Mouse (Mus musculus) embryo, embryonic 10 days (tissue): ENCODE data around the gene Ube2l6.
A peak's percentile ranks its signal among the peaks of the same experiment; 100 is the strongest.

Experiments
- DNase-seq: peaks from one replicate; pipeline ENCODE4 v3.0.0-alpha.2; 2015; ENCODE audit warnings: low spot score

Ube2l6 gene

DNA sequence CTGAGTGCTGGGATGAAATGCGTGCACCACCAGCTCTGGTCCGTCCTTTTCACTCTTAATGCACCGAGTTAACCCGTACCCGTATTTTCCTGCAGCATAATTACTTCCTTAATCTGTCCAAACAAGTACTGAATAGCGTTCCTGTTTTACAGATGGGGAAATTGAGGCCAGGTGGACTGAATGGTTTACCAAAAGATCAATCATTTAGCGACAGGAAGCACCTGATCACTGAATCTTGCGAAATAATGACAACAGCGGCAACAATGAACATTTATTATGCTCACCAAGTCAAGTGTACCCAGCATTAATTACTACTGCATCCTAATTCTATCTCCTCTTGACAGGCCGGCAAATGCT is 39.9 kb downstream of the Ube2l6 start, which contains the start of gene Slc43a1:
Slc43a1 (plus strand) TSS at position 258 of the 357 bp plus-strand sequence.
- DNase-seq: no peak

DNA sequence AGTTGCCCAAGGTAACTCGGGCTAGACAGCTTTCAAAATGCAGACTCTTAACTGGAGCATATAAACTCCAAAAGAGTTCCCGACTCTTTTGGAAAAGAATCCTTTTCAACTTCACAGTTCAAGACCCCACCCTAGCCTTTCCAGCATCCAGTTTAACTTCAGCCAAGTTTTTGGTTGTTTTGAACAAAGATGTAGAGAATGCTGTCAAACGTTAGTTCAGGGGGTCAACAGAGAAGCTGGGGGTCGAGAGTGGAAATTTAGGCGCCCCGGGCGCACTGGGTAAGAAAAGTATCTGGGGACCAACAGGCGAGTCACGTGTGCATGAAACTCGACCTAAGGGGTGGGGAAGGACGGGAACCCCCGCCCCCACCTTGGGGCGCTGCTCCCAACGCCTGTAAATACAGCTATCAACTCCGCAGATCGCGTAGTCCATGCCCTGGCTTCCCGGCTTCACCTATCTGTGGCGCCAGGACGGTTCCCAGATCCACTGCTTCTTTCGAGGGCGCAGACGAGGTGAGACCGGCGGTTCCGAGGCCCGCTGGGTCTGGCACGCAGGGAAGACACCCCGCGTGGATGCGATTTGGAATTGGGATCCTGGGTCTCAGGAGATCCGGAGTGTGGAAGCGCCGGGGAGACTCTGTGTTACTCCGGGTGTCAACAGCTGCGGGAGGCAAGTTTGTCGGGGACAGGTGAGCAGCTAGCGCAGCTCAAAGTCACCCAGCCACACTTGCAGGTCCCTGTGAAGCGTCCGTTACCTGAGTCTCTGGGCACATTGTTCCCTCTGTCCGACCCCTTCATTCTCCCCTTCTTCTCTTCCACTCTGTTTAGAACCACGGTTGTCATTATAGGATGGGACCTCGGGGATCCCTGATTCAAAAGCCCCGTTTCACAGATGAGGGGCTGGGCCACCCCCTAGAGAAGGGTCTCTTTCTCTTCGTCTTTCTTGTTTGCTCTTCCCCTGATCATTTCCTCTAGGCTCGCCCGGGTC is 40.7 kb downstream of the Ube2l6 start:
- peak; percentile 68 for DNase-seq

DNA sequence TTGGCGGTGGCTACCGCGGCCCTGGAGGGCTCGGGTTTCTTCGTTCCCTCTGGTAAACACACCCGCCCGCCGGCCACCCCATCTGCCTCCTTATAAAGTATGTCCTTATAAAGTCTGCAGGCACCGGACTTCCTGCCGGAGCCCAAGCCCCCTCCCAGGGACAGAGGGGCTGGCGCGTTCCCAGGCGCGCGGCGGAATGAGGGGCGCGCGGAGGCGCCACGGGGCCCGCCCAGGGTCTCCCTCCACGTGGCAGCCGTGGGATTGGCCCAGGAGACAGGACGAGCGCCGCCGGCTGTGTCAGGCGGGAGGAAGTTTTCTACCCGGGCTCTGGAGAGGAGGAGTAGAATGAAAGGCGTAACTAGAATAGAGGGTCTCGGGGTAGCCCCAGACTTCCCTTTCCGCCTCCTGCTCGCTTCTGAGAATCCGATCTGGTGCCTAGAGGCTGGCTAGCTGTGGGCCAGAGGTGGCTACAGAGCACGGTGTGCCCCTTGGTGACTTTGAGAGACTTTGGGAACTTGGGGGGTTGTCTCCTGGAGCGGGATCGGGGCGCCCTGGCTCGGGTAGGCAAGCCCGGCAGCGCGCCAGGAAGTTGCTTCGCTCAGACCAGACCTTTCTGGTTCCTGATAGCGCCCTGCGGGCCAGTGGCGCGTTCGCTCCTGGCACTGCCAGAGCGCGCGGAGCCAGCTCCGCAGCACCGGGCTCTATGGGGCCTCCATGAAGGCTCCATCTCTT is 41.6 kb downstream of the Ube2l6 start:
- peak; percentile 89 for DNase-seq

DNA sequence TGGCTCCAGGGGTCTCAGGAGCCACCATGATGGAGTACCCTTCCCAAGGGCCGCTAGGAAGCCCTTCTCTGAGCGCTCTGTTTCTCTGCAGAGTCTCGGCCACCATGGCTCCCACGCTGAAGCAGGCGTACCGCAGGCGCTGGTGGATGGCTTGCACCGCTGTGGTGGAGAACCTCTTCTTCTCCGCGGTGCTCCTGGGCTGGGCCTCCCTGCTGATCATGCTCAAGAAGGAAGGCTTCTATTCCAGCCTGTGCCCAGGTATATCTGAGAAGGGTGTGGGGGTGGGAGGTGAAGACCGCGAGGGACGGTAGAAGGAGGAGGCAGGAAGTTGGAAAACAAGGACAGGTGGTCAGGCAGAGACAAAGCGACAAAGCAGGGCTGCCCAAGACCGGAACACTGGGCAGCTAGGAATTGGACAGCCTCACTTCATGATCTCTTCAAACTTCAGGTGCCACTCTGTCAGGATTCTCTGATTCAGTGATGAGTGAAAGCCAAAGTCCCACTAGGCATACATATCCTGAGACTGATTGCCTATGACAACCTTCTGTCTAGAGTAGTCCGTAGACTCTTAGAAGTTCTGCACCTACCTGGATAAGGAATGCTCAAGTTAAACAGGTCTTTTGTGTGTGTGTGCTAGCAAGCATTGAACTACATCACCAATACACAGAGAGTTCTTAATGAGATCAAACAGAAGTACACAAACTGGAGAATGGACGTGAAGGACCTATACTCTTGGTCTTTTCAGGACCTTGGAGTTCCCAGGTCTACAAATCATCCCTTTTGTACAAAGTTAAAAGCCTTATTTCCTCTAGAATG is 42.3 kb downstream of the Ube2l6 start:
- DNase-seq: peak; percentile 47

DNA sequence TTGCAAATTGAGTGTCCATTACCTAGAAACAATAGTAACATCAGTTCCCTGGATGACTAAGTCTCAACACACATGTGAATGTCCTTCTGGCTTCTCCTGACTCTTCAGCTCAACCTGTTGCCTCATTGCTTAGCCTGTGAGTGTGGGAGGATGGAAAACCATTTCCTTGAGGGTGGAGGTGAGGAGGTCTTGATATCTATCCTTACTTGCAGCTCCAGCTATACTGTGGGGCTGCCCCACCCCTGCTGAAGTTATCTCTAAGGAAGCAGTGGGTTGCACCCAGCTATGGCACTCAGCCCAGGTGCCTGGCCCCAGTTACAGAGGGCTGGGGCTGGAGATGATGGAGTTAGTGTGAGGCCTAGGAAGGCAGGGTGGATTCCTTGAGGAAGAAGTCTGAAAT is 43.3 kb downstream of the Ube2l6 start:
- no peak for DNase-seq

DNA sequence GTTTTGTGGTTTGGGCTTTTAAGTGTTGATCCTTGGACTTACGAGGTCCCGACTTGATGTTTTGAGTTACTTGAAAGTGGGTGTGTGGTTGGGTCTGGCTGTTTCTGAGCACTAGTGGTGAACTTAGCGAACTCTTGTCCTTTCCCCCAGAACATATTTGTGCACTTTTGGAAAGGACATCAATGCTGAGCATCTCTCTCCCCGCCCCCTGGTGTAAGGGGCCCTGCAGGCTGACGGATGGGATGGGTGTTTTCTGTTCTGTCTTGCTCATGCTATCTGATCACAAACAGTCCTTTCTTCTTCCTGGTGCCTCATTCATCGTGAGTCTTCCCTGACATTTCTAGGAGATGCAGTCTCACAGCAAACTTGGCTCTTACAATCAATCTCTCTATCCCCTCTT is 45.0 kb downstream of the Ube2l6 start:
- no peak for DNase-seq

DNA sequence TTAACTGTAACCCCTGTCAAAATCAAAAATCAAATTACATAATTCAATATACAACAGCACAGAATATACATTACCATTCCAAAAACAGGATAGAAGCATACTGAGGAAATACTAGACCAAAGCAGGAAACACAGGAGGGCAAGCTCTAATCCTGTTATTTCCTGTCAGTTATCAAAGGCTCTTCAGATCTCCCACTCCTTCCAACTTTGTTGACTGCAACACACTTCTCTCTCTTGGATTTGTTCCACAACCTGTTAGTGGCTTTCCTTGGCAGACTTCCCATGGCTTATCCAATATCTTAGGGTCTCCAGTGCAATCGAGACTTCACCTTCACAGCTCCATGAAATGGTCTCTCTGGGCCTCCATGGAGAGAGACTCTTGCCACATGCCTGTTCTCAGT is 46.6 kb downstream of the Ube2l6 start:
- DNase-seq: no peak

DNA sequence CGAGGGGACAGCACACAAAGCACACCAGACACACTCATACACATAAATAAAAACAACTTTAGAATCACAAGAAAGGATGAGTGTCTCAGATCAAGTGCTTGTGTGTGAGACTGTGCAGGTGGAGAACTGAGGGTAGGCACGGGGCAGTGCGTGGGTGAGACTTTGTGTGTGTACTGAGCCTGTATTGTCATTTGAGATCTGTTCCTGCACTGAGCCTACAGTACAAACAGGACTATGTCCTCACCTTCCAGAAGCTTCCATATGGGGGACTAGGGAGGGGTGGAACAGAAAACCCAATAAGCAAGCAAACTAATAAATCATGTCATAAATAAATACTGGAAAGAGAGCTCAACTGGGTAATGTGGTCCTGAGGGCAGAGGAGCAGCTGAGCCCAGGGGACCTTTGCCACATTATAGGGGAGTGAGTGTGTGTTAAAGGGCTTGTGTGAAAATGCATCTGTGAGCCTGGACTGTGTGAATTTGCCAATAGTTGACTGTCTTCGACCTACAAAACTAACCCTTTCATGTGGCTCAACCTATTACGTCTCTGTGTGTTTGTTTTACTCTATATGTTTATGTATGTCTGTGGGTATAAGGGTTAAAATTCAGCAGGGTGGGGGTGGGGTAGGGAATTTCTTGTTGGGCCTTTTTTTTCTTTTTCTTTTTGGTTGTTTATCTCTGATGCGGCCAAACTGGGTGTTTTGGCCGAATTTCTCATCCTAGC is 51.9 kb downstream of the Ube2l6 start:
- DNase-seq: no peak

DNA sequence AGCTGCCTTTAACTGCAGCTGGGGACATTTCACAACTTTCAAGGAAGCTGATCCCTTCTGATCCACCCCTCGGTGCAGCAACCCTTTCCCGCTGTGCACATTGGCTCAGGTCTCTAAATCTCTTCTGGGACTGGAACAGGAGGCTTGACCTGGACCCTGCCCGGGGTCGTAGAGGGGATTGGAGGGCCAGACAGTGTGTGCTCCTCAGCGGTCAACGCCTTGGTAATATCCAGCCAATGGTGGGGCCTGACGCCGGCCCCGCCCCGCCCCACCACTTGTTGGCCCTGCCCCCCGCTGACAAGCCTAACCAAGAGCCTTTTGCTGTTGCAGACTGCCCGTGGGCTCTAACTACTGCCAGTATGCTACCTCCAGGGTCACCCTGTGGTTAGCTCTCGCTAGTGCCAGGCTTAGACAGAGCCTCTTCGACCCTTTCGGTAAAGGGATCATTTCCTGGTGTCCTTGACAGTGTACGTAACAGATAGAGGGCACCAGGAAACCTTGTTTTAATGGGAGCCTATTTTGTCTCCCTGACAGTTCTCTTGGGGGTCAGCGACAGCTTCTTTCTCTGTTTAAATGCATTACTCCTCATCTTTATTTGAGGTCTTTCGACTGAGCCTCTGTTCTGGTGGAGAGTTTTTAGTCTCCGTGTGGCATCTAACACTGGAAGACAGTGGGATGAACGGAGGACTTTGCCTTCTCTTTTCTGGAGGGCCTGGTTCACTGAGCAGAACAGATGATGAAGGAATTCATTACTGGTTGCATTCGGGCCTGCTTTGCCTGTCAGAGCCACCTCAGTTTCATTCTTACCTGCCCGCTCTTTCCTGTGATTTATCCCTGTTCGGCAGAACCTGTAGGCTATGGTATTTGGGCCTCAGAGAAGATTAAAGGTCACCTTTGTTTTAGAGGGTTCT is 52.8 kb downstream of the Ube2l6 start:
- peak; percentile 81 for DNase-seq

DNA sequence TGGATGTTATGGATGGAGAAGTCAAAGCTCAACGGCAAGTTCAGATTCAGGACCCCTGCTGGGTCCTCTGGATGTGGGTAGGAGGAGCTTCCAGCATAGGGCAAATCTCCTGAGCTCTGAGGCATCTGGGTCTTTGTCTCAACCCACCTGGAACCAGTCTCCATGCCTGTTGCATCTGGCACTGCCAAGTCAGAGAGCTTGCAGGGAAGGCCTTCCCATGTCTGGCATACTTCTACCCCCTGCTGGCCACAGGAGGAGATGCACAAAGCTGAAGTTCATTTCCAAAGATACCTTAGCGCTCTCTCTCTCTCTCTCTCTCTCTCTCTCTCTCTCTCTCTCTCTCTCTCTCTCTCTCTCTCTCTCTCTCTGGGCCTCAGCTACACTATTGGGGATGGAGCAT is 57.1 kb downstream of the Ube2l6 start:
- peak; percentile 74 for DNase-seq

DNA sequence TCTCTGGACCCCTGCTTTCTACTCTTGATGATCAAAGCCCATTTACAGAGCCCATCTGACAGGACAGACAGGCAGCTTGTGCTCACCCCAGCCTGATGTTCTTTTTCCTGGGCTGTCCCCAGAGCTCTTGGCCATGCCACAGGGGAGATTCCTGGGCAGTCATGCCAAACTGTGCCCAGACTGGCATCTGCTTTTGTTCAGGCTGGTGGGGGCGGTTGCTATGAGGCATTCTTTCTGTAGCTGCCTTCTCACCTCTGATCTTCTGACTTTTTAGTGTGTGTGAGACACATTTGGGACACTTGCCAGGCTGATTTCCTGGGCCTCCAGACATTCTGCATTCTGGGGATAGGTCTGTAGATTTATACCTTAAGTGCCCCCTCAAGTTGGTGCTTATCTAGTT is 59.9 kb downstream of the Ube2l6 start:
- DNase-seq: no peak
